Mouse (Mus musculus): ENCODE measurements around the gene Slco4a1. TPM values are rescaled to one million over a fixed set of nuclear protein-coding genes. Genes with fewer than 3 reads are reported as not detected.

The Slco4a1 gene
- polyA plus RNA-seq, 1 experiment from 2014 or later, result 1.0 TPM

DNA sequence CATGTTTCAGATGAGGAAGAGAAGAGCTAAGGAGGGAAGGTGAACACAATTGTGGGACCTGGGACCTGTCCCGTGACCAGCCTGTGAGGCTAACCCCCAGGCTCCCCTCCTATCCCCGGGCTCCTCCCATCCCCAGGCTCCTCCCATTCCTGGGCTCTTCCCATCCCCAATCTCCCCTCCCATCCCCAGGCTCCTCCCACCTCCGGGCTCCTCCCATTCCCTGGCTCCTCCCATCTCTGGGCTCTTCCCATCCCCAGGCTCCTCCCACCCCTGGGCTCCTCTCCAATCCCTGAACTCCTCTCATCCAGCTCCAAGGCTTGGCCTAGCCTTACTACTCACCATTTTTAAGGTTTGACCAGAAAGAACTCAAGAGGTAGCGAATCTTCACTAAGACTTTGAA is 66.8 kb downstream of the Slco4a1 start:
- Histone ChIP-seq H3K36me3 (ENCODE audit: control insufficient read depth, insufficient read depth, low read length) (no peaks in the 10 kb centered on the region), H3K27ac (replicated peaks; ENCODE audit: low read depth, low read length) (no peak overlapping the region), H3K27me3 (ENCODE audit: control insufficient read depth, insufficient read depth, low read length) (no peaks in the 10 kb centered on the region), H3K9ac (replicated peaks; ENCODE audit: low read length) (no peak overlapping the region), H3K4me2 (ENCODE audit: low read length) (no peak overlapping the region), H3K9me3 (ENCODE audit: control insufficient read depth, low read length) (no peaks in the 10 kb centered on the region), H3K4me1 (ENCODE audit: control insufficient read depth, insufficient read depth, low read length) (peaks cover 5% of the 10 kb centered on the region; the same call in 1 of the 2 replicates), H3K4me3 (replicated peaks; ENCODE audit: low read depth, low read length) (no peak overlapping the region)
- WGBS, result 76% methylated on average over 4 of the region's 4 CpGs
- ATAC-seq (ENCODE audit: low FRiP score, low TSS enrichment) (no peak), DNase-seq (no peak)

Other genes with a start within 250 kb of the Slco4a1 start
- gene Lama5, start 230.4 kb upstream of the Slco4a1 start, polyA plus RNA-seq (2014; fragmentation: Nextera tagmentation; extraction: Ambion mirVana), result 1.2 and 1.8 TPM in 2 replicates
- 409 and 512 TPM in 2 replicates for gene Rps21, start 198.9 kb upstream of the Slco4a1 start, polyA plus RNA-seq (2014; fragmentation: Nextera tagmentation; extraction: Ambion mirVana)
- gene Cables2, start 182.7 kb upstream of the Slco4a1 start, polyA plus RNA-seq (2014; fragmentation: Nextera tagmentation; extraction: Ambion mirVana), result 32.0 and 37.5 TPM in 2 replicates
- gene Rbbp8nl, start 166.4 kb upstream of the Slco4a1 start, polyA plus RNA-seq (2014; fragmentation: Nextera tagmentation; extraction: Ambion mirVana), result not detected in 2 replicates
- not detected in 2 replicates for gene Gata5, start 121.5 kb upstream of the Slco4a1 start, polyA plus RNA-seq (2014; fragmentation: Nextera tagmentation; extraction: Ambion mirVana)
- 0.89 and 1.3 TPM in 2 replicates for gene Ntsr1, start 43.7 kb downstream of the Slco4a1 start, polyA plus RNA-seq (2014; fragmentation: Nextera tagmentation; extraction: Ambion mirVana)
- 46.8 and 49.5 TPM in 2 replicates for gene Mrgbp, start 125.1 kb downstream of the Slco4a1 start, polyA plus RNA-seq (2014; fragmentation: Nextera tagmentation; extraction: Ambion mirVana)
- 97.7 and 105 TPM in 2 replicates for gene Ogfr, start 133.0 kb downstream of the Slco4a1 start, polyA plus RNA-seq (2014; fragmentation: Nextera tagmentation; extraction: Ambion mirVana)
- 26.6 and 27.7 TPM in 2 replicates for gene Col9a3, start 141.5 kb downstream of the Slco4a1 start, polyA plus RNA-seq (2014; fragmentation: Nextera tagmentation; extraction: Ambion mirVana)
- 0.42 and 0.53 TPM in 2 replicates for gene Tcfl5, start 186.5 kb downstream of the Slco4a1 start, polyA plus RNA-seq (2014; fragmentation: Nextera tagmentation; extraction: Ambion mirVana)